Mouse (Mus musculus) bone marrow, adult 2 months (tissue): ENCODE results near the gene Fan1. TPM values are rescaled to one million over a fixed set of nuclear protein-coding genes. Genes with fewer than 3 reads are reported as not detected.

Experiments used
- H3K27ac ChIP-seq: fragments of 200-500 bp; 2 replicates; pipeline ENCODE4 v1.5.1; 2012; ENCODE audit warnings: low read depth, mild to moderate bottlenecking, control low read depth, inconsistent platforms, low read length; ENCODE audit not compliant: control insufficient read depth, poor library complexity, insufficient read depth
- H3K4me1 ChIP-seq: fragments of 200-500 bp; 2 replicates; pipeline ENCODE4 v1.6.1; 2011; ENCODE audit warnings: low read length; ENCODE audit not compliant: control insufficient read depth, insufficient read depth
- H3K4me3 ChIP-seq: fragments of 200-500 bp; replicated peaks from 2 replicates; pipeline ENCODE3; 2011; ENCODE audit warnings: mild to moderate bottlenecking, low read depth, low read length, control low read depth; ENCODE audit not compliant: control insufficient read depth
- CTCF ChIP-seq: fragments of 200-500 bp; IDR thresholded peaks from 2 replicates; pipeline ENCODE4 v1.5.1; 2011; ENCODE audit warnings: low read length, control low read depth; ENCODE audit not compliant: control insufficient read depth, insufficient read depth
- POLR2A ChIP-seq: fragments of 200-500 bp; IDR thresholded peaks from 2 replicates; pipeline ENCODE4 v1.6.1; 2011; ENCODE audit warnings: low read depth, mild to moderate bottlenecking, control low read depth, low read length, borderline replicate concordance; ENCODE audit not compliant: control insufficient read depth
- WGBS: fragments of 180-500 bp; shearing (Covaris S2); methylation state at CpG from one replicate; pipeline ENCODE4 v1.1.7; 2018; 5-methylcytosine and 5-hydroxymethylcytosine counted together
- polyA plus RNA-seq: library from polyadenylated mRNA; stranded (reverse); fragments of >200 nt; gene quantifications from 2 replicates; pipeline ENCODE4 v1.2.4, GENCODE M21; 2011; ENCODE audit warnings: low replicate concordance; ENCODE audit not compliant: missing spikeins, insufficient read depth, insufficient read length

Gene Fan1
- polyA plus RNA-seq, 1 experiment, result 1.7 TPM

DNA sequence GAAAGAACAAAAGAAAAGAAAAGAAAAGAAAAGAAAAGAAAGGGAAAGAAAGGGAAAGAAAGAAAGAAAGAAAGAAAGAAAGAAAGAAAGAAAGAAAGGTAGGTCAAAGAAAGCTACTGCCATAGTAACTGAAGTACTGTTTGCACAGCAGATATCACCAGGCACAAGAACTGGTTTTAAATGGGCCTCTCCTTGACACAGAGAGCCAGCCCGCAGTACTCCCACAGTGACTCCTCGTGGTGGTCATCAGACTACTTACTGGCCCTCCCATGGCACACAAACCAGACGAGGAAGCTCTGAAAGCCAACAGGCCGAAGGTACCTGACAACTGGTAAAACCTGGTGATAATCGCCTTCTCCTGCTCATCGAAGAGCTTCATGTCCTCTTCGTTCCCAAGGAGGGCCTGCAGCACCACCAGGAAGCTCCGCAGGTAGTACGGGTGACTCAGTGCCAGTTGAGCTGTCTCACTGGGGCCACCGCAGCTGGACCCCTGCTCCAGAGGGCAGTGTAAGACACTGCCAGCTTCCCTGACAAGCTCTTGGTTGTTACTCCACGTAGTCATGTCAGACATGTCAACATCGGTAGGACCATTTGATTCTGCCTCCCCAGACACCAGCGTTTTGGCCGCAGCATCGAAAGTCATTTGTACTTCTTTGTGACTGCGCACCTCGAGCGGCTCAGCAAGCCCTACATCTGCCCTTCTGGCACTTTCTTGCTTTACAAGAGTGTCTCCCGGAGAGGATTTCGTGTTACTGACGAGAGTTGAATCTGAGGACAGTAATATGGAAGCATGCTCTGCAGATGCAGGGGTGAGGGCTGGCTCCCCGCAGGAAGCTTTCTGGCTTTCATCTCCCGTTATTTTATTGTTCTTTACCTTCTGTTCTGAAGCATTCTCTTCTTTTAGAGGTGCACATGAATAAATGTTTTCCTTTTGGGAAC, 1.7 kb downstream of the Fan1 start:
- H3K27ac ChIP-seq, result no peak overlapping the region
- no peak for TF ChIP-seq CTCF
- TF ChIP-seq POLR2A, result no peak
- 92% methylated on average over 23 of the region's 23 CpGs for WGBS
- H3K4me1 ChIP-seq, result no peaks in the 10 kb centered on the region; the same call in 1 of the 2 replicates
- no peak overlapping the region for H3K4me3 ChIP-seq

DNA sequence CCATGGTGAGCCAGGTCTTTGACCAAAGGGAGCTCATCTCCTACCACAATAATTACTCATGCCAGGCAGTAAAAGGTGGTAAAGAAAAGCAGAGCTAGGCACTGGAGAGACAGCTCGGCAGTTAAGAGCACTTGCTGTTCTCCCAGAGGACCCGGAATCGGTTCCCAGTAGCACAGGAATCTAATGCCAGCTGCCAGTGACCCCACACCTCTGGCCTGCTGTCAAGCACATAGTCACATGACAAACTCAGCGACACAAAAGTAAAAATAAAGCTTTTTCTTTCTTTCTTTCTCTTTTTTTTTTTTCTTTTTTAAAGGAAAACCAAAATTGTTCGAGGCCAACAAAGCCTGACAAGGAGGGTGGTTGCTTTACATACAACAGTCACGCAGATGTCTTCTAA, 4.1 kb downstream of the Fan1 start:
- TF ChIP-seq CTCF (no peak), POLR2A (no peak)
- H3K4me1 ChIP-seq, result no peaks in the 10 kb centered on the region; the same call in 1 of the 2 replicates
- 80% methylated on average over 6 of the region's 6 CpGs for WGBS
- no peak overlapping the region for H3K27ac ChIP-seq
- H3K4me3 ChIP-seq, result no peak overlapping the region

DNA sequence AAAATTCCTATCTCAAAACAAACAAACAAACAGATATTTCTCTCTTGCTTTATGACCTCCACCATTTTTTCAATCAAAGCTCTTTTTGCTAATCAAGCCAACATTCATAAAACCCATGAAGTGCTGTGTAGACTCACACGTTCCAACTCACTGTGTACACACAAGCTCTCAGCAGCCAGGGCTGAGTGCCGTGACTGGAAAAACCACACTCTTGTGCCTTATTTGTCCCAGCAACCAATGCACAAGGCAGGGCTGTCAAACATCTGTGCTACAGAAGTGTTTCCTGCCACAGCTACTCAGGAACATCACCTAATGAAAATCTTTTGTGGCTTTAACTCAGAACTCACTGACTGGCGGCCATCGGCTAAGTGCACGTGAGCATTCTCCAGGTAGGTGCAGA, 8.0 kb downstream of the Fan1 start:
- 87% methylated on average over 5 of the region's 5 CpGs for WGBS

DNA sequence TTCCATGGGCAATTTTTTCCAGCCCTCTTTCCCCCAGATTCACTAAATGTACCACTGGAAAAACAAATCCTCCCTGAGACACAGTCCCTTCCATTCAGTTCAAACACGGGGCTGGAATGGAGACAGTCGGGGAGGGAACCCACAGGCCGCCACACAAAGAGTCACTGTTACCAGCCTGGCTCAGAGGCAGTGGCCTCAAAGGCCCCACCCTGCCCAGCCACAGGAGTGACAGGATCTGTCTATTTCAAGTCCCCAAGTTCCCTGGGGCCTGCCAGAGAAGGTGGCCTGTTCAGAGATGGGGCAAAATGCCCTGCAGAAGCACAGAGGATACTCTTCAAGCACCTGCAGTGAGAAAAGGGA, 13.3 kb downstream of the Fan1 start:
- Histone ChIP-seq H3K27ac (no peak overlapping the region), H3K4me1 (no peaks in the 10 kb centered on the region), H3K4me3 (no peak overlapping the region)
- no peak for TF ChIP-seq CTCF
- no peak for TF ChIP-seq POLR2A
- WGBS, result 72% methylated on average over 3 of the region's 3 CpGs

More for the DNA sequence above, 8.0 kb downstream of the Fan1 start:
- Histone ChIP-seq H3K4me3 (no peak overlapping the region), H3K27ac (no peak overlapping the region), H3K4me1 (no peaks in the 10 kb centered on the region)
- no peak for TF ChIP-seq POLR2A
- no peak for TF ChIP-seq CTCF

DNA sequence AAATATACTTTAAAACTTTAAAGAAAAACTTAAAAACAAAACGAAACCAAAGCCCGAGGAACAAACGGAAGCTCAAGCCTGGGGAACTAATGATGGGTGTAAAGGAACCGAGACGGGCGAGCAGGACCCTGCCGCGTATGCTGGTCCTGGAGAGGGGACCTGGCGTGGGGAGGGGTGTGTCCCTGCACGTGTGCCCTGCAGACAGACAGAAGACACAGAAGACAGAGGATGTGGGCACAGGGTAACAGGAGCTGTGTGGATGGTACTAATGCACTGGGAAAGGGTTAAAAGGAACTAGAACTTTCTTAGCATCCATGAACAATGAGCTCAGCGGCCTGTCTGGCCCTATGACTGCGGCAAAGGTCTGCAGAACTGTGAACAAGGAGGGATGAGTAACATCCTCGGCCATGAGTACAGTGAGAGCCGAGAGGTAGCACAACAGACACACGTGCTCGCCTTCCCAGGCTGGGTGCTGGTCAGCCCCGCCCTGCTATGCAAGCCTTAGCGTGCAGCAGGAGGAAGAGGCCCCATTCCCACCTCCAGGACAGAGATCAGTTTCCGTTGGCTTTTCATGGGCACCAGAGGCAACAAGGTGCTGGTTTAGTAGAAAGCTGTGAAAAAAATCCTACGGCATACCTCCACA, 13.8 kb downstream of the Fan1 start:
- no peak overlapping the region for H3K4me3 ChIP-seq
- 85% methylated on average over 20 of the region's 20 CpGs for WGBS
- H3K27ac ChIP-seq, result no peak overlapping the region
- TF ChIP-seq POLR2A (no peak), CTCF (no peak)
- H3K4me1 ChIP-seq, result no peaks in the 10 kb centered on the region

DNA sequence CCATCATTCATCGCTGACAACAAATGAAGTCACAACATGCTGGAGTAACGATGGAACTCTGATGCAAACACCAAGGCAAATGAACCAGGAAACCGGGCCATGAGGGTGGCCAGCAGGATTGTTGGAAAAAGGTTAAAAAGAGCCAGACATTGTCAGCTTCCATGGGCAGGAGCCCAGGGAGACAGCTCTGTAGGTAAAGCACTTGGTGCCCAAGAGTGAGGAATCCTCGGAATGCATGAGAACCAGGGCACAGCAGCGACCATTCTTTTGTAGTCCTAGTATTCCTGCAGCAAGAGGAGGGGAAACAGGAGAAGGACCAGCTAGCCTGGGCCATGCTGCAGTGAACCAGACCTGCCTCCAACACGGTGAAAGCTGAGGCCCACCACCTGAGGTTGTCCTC, 15.2 kb downstream of the Fan1 start:
- H3K27ac ChIP-seq, result no peak overlapping the region
- no peaks in the 10 kb centered on the region for H3K4me1 ChIP-seq
- WGBS, result 93% methylated on average over 6 of the region's 6 CpGs
- no peak overlapping the region for H3K4me3 ChIP-seq
- no peak for TF ChIP-seq CTCF
- no peak for TF ChIP-seq POLR2A

DNA sequence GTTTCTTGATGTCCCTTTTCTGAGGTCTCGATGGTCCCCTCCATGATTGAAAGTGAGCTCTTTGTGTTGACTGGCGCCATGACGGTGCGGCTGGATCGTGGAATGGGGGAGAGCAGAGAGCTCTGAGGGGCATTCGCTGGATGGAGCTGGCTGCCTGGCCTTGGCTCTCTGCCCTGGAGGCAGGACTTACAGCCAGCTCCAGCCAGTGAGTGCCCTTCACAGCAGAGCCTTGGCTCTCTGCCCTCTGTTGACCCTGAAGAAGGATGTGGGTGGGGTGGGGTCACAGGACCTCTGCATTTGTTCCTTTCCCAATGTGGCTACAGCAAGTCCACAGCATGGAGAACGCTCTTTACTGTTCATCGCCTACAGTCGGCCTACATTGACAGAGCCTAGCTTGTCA, 16.5 kb downstream of the Fan1 start:
- Histone ChIP-seq H3K4me1 (no peaks in the 10 kb centered on the region), H3K4me3 (no peak overlapping the region), H3K27ac (no peak overlapping the region; the same call in 1 of the 2 replicates)
- 89% methylated on average over 9 of the region's 9 CpGs for WGBS
- TF ChIP-seq POLR2A (no peak), CTCF (no peak)

DNA sequence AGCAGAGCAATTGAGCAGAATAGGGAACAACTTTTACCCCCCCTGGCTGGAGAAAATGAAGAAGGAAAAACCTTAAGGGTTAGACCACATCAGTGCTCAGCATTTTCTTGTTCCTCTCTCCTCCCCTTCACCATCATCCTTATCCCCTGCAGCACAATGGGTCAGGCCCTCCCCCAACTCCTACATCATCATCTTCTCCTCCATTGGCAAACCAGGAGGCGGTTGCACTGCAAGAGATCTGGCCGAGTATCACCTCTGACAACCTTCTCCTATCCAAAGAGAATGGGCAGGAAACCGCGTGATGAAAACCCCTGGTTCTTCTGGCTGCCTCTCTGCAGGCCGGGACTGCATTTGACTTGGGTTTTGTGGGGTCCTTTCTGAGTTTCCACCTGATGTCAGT, 17.2 kb downstream of the Fan1 start:
- no peak overlapping the region for H3K4me3 ChIP-seq
- no peak overlapping the region for H3K27ac ChIP-seq
- TF ChIP-seq CTCF (no peak), POLR2A (no peak)
- 82% methylated on average over 5 of the region's 5 CpGs for WGBS
- H3K4me1 ChIP-seq, result no peaks in the 10 kb centered on the region
